16 mouse cellular contexts compared by ENCODE assay signal in the genomic region with DNA sequence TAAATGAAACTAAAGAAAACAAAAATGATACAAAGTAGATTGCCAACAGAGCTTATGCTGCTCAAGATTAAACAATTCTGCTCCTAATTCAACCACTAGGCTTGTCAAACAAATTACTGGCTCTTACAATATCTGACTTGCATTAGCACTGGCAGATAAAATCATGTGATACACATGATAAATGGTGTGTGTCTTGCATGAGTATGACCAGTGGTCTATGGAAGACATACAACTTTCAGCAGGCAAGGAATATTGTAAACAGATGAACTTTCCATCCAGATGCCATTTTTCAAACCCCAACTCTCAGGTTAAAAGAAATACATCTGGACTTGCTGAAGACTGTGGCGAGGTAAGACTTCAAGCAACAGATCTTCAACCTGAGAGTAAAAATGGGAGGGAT.
"Had no signal": no experiment of that assay in that cellular context is flagged by ENCODE, and none has a peak within 500 bp of the region (broad histone marks: within the 10 kb centered on the region; RNA-seq: fewer than 3 reads in every experiment).

No protein-coding gene starts in this region.

- DNase-seq: kidney, adult 2 months; kidney, postnatal 14 days; left cerebral cortex, postnatal 4 days; liver, embryonic 13.5 days; liver, postnatal 0 days; lung, postnatal 14 days; right cerebral cortex, postnatal 14 days; thymus, postnatal 36 days had no signal

- H3K27me3 ChIP-seq: kidney, embryonic 15.5 days; limb, embryonic 15.5 days; liver, embryonic 13.5 days; lung, embryonic 15.5 days; megakaryocyte, embryonic 14.5 days; midbrain, embryonic 12.5 days; neural tube, embryonic 13.5 days had no signal

- H3K4me2 ChIP-seq: kidney, embryonic 15.5 days; limb, embryonic 15.5 days; liver, embryonic 13.5 days; lung, embryonic 15.5 days; midbrain, embryonic 12.5 days; neural tube, embryonic 13.5 days had no signal

- H3K36me3 ChIP-seq: kidney, embryonic 15.5 days; limb, embryonic 15.5 days; liver, embryonic 13.5 days; lung, embryonic 15.5 days; midbrain, embryonic 12.5 days; neural tube, embryonic 13.5 days had no signal

- H3K4me1 ChIP-seq: kidney, embryonic 15.5 days; limb, embryonic 15.5 days; liver, embryonic 13.5 days; lung, embryonic 15.5 days; megakaryocyte, embryonic 14.5 days; midbrain, embryonic 12.5 days; neural tube, embryonic 13.5 days had no signal

- H3K9me3 ChIP-seq: kidney, embryonic 15.5 days; limb, embryonic 15.5 days; liver, embryonic 13.5 days; lung, embryonic 15.5 days; megakaryocyte, embryonic 14.5 days; midbrain, embryonic 12.5 days; neural tube, embryonic 13.5 days had no signal

- H3K4me3 ChIP-seq: kidney, embryonic 15.5 days; limb, embryonic 15.5 days; liver, embryonic 13.5 days; lung, embryonic 15.5 days; megakaryocyte, embryonic 14.5 days; midbrain, embryonic 12.5 days; neural tube, embryonic 13.5 days had no signal

- ATAC-seq: liver, postnatal 0 days; midbrain, embryonic 16.5 days had no signal

- H3K27ac ChIP-seq: kidney, embryonic 15.5 days; limb, embryonic 15.5 days; liver, embryonic 13.5 days; lung, embryonic 15.5 days; macrophage; midbrain, embryonic 12.5 days; neural tube, embryonic 13.5 days had no signal

- H3K9ac ChIP-seq: kidney, embryonic 15.5 days; limb, embryonic 15.5 days; liver, embryonic 13.5 days; liver, postnatal 0 days; lung, embryonic 15.5 days; midbrain, embryonic 12.5 days; neural tube, embryonic 13.5 days had no signal
